Mouse (Mus musculus): ENCODE measurements around the gene Ggcx. TPM values are rescaled to one million over a fixed set of nuclear protein-coding genes. Genes with fewer than 3 reads are reported as not detected.

Gene Ggcx
- polyA plus RNA-seq (2012; rRNA removed), result 19.9 and 25.5 TPM in 2 replicates

GRCm38 (mm10) chr6:72414076-72414756 is at the start of gene Ggcx:
Ggcx (plus strand) TSS chr6:72414308.

GRCm38 (mm10) chr6:72366844-72367443 is 47.2 kb upstream of the Ggcx start, which contains the start of gene Rnf181:
Rnf181 (minus strand) TSS chr6:72366956.

GRCm38 (mm10) chr6:72380131-72380770 is 33.9 kb upstream of the Ggcx start, which contains the start of gene Vamp5:
Vamp5 (minus strand) TSS chr6:72380468.

GRCm38 (mm10) chr6:72389941-72390771 is 24.0 kb upstream of the Ggcx start, which contains the start of gene Vamp8:
Vamp8 (minus strand) TSS chr6:72390703.

GRCm38 (mm10) chr6:72439355-72440185 is 25.5 kb downstream of the Ggcx start, which contains the start of gene Mat2a:
Mat2a (minus strand) TSS chr6:72439558.

Other genes starting within 250 kb of the Ggcx start
- 10.7 and 12.6 TPM in 2 replicates for gene Atoh8, start 178.7 kb upstream of the Ggcx start, polyA plus RNA-seq (2012; rRNA removed)
- gene Sftpb, start 109.7 kb upstream of the Ggcx start, polyA plus RNA-seq (2012; rRNA removed), result 0.29 and 0.33 TPM in 2 replicates
- gene Usp39, start 69.1 kb upstream of the Ggcx start, polyA plus RNA-seq (2012; rRNA removed), result 8.6 and 11.0 TPM in 2 replicates
- 15.1 and 16.6 TPM in 2 replicates for gene 0610030E20Rik, start 67.0 kb upstream of the Ggcx start, polyA plus RNA-seq (2012; rRNA removed)
- 15.4 TPM in 2 replicates for gene Tmem150a, start 58.9 kb upstream of the Ggcx start, polyA plus RNA-seq (2012; rRNA removed)
- 63.2 and 74.9 TPM in 2 replicates for gene Rnf181, start 47.4 kb upstream of the Ggcx start, polyA plus RNA-seq (2012; rRNA removed)
- gene Vamp5, start 33.8 kb upstream of the Ggcx start, polyA plus RNA-seq (2012; rRNA removed), result 6.6 and 9.3 TPM in 2 replicates
- 144 and 190 TPM in 2 replicates for gene Vamp8, start 23.6 kb upstream of the Ggcx start, polyA plus RNA-seq (2012; rRNA removed)
- gene Mat2a, start 25.2 kb downstream of the Ggcx start, polyA plus RNA-seq (2012; rRNA removed), result 129 and 136 TPM in 2 replicates
- gene Sh2d6, start 107.4 kb downstream of the Ggcx start, polyA plus RNA-seq (2012; rRNA removed), result 10.2 and 14.7 TPM in 2 replicates
- gene Capg, start 130.1 kb downstream of the Ggcx start, polyA plus RNA-seq (2012; rRNA removed), result 60.4 and 63.9 TPM in 2 replicates
- 15.4 and 18.6 TPM in 2 replicates for gene Elmod3, start 184.1 kb downstream of the Ggcx start, polyA plus RNA-seq (2012; rRNA removed)
- gene Retsat, start 184.2 kb downstream of the Ggcx start, polyA plus RNA-seq (2012; rRNA removed), result 55.1 and 57.3 TPM in 2 replicates
- gene Tgoln1, start 202.7 kb downstream of the Ggcx start, polyA plus RNA-seq (2012; rRNA removed), result 142 and 172 TPM in 2 replicates